Mouse (Mus musculus) bone marrow, adult 2 months (tissue): ENCODE data around the gene Tbca.

ENCODE experiments used
- CTCF ChIP-seq: fragments of 200-500 bp; IDR thresholded peaks from 2 replicates; pipeline ENCODE4 v1.5.1; 2011; ENCODE audit warnings: low read length, control low read depth; ENCODE audit not compliant: control insufficient read depth, insufficient read depth
- POLR2A ChIP-seq: fragments of 200-500 bp; IDR thresholded peaks from 2 replicates; pipeline ENCODE4 v1.6.1; 2011; ENCODE audit warnings: low read depth, mild to moderate bottlenecking, control low read depth, low read length, borderline replicate concordance; ENCODE audit not compliant: control insufficient read depth

DNA sequence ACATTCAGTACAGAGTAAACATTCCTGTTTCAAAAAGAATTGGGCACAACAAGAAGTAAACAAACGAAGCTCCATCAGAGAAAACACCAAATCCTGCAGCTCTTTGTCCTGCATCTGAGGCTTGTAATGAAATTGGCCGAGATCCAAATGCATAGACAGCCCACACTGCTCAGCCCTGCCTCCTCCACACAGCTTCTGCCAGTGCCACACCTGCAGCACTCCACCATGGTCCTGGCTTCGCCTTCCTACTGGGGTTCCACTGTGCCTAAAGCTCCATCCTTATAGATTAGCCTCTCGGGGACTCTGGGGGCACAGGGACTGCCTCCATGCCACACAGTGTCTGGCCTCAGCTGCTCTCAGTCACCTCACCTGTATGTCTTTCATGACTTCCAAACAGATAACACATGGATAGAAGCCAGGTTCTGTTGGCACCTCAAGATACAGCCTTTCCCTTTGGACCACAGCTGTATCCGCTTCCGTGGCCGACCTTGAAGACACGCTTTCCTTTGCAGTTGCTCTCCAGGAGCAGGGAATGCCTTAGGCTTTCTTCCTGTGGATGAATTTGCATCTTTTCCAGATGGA is 50.1 kb downstream of the Tbca start:
- TF ChIP-seq POLR2A (no peak), CTCF (no peak)
